Mouse (Mus musculus) embryonic facial prominence, embryonic 12.5 days (tissue): Measurements from ENCODE around the gene Slc25a36. TPM values are rescaled to one million over a fixed set of nuclear protein-coding genes. Genes with fewer than 3 reads are reported as not detected.

Source experiments
- ATAC-seq: fragments of 200-750 bp; cut with Nextera tagmentation; 2 replicates; pipeline ENCODE4 v1.8.0; 2017; ENCODE audit not compliant: insufficient number of reproducible peaks, insufficient read depth, low FRiP score, low TSS enrichment
- H3K27ac ChIP-seq: fragments of 300-500 bp; sonication (generic); 2 replicates; pipeline ENCODE4 v1.5.1; 2016; ENCODE audit warnings: mild to moderate bottlenecking
- H3K27me3 ChIP-seq: fragments of 300-500 bp; sonication (generic); 2 replicates; pipeline ENCODE4 v1.6.1; 2016; ENCODE audit warnings: mild to moderate bottlenecking, moderate library complexity
- H3K36me3 ChIP-seq: fragments of 300-500 bp; sonication (generic); 2 replicates; pipeline ENCODE4 v1.6.1; 2016; ENCODE audit warnings: mild to moderate bottlenecking
- H3K4me1 ChIP-seq: fragments of 300-500 bp; sonication (generic); 2 replicates; pipeline ENCODE4 v1.6.1; 2016
- H3K4me2 ChIP-seq: fragments of 300-500 bp; sonication (generic); replicated peaks from 2 replicates; pipeline ENCODE4 v1.6.1; 2016; ENCODE audit warnings: mild to moderate bottlenecking, moderate library complexity
- H3K4me3 ChIP-seq: fragments of 300-500 bp; sonication (generic); 2 replicates; pipeline ENCODE4 v1.5.1; 2016; ENCODE audit warnings: mild to moderate bottlenecking
- H3K9ac ChIP-seq: fragments of 300-500 bp; sonication (generic); 2 replicates; pipeline ENCODE4 v1.6.1; 2016; ENCODE audit warnings: mild to moderate bottlenecking, moderate library complexity
- H3K9me3 ChIP-seq: fragments of 300-500 bp; sonication (generic); 2 replicates; pipeline ENCODE4 v1.6.1; 2016; ENCODE audit warnings: mild to moderate bottlenecking, moderate library complexity
- WGBS: fragments of 180-500 bp; shearing (Covaris S2); methylation state at CpG from one replicate; pipeline ENCODE4 v1.1.7; 2016; 5-methylcytosine and 5-hydroxymethylcytosine counted together
- polyA plus RNA-seq: library from polyadenylated mRNA; unstranded; fragments of >200 nt; fragmentation: Nextera tagmentation; extraction: Ambion mirVana; gene quantifications from 2 replicates; pipeline ENCODE4 v1.2.1, GENCODE M21; 2016

Gene Slc25a36
- polyA plus RNA-seq, 1 experiment from 2014 or later: 108 TPM

DNA sequence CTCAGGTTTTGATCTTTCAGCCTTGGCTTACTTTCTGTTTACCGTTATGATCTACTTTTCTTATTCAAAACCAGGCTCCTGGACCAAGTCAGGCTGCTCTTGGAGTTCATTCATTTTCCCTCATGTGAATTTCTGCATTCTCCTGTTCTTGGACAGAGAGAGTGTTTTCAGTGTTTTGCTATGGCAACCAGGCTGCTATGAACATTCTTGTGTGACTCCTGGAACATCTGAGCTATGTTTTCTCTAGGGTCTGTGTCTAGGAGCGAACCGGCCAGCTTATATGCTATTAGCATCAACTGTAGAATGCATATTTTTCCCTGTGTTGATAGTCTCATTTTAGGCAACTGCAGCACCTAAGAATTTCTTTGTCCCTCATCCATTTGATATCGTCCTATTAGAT, 45.1 kb downstream of the Slc25a36 start:
- Histone ChIP-seq H3K4me3 (no peak overlapping the region), H3K9ac (no peak overlapping the region), H3K36me3 (no peaks in the 10 kb centered on the region), H3K27me3 (no peaks in the 10 kb centered on the region), H3K9me3 (no peaks in the 10 kb centered on the region), H3K4me1 (no peaks in the 10 kb centered on the region), H3K27ac (no peak overlapping the region), H3K4me2 (no peak overlapping the region)
- no peak for ATAC-seq
- 73% methylated on average over 4 of the region's 4 CpGs for WGBS

DNA sequence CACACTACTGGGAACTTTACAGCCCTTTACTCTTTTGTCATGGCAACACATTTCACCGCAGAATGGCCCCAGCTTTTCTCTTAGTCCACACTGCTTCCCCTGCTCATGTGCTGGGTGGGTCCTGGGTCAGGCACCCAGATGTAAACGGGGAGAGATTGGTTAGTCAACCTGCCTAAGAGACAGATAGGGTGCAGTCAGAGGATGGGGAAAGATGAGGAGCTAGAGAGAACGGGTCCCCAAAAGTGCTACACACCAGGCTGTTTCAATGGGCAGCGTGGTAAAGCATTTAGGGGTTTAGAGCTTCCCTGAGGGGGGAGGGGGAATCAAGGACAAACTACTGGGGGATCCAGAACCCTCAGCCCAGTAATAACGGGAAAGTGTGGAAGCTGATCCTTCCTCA, 45.7 kb downstream of the Slc25a36 start:
- H3K36me3 ChIP-seq: no peaks in the 10 kb centered on the region
- ATAC-seq: no peak
- no peaks in the 10 kb centered on the region for H3K27me3 ChIP-seq
- H3K4me1 ChIP-seq: no peaks in the 10 kb centered on the region
- WGBS: 71% methylated on average over 5 of the region's 5 CpGs
- H3K27ac ChIP-seq: no peak overlapping the region
- no peak overlapping the region for H3K9ac ChIP-seq
- no peak overlapping the region for H3K4me3 ChIP-seq
- no peak overlapping the region for H3K4me2 ChIP-seq
- no peaks in the 10 kb centered on the region for H3K9me3 ChIP-seq

DNA sequence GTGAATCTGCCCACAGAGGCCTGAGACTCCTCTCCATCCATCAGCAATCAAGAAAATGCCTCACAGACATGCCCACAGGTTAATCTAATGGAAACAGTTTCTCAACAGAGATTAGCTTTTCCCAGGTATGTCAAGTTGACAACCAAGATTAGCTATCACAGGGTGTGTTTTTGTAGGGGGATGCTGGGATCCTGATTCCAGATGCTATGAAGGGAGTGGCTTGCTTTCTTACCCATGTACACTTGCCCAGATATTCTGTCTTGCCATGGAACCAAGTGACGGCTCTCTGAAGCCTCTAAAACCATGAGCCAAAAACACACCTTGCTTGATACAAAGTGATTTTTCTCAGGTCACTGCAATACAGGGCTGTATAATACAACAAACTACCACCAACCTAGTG, 46.8 kb downstream of the Slc25a36 start:
- no peaks in the 10 kb centered on the region for H3K4me1 ChIP-seq
- 94% methylated on average over 1 of the region's 1 CpGs for WGBS
- H3K9me3 ChIP-seq: no peaks in the 10 kb centered on the region
- no peak for ATAC-seq
- no peak overlapping the region for H3K4me3 ChIP-seq
- no peak overlapping the region for H3K4me2 ChIP-seq
- no peak overlapping the region for H3K9ac ChIP-seq
- no peaks in the 10 kb centered on the region for H3K36me3 ChIP-seq
- no peak overlapping the region for H3K27ac ChIP-seq
- H3K27me3 ChIP-seq: no peaks in the 10 kb centered on the region

DNA sequence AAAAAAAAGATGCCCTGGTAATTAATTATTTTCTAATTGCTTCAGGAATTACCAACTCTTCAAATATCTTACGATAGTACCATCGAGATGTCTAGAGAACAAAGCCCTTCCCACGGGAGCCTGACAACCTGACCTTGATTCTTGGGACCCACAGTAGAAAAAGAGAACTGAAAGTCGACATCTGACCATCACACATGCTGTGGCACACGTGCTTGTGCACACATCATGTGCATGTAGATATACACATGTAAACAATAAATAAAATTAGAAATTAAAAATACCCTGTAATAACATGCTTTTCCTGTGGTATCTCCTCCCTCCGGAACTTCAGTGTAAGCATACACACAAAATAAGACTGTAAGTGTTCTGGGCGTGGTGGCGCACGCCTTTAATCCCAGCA, 49.3 kb downstream of the Slc25a36 start:
- no peaks in the 10 kb centered on the region for H3K36me3 ChIP-seq
- WGBS: 96% methylated on average over 9 of the region's 9 CpGs
- H3K4me2 ChIP-seq: no peak overlapping the region
- peaks cover 3% of the 10 kb centered on the region for H3K4me1 ChIP-seq
- no peak for ATAC-seq
- H3K27me3 ChIP-seq: no peaks in the 10 kb centered on the region
- no peaks in the 10 kb centered on the region for H3K9me3 ChIP-seq
- H3K9ac ChIP-seq: no peak overlapping the region
- H3K27ac ChIP-seq: no peak overlapping the region
- H3K4me3 ChIP-seq: no peak overlapping the region

DNA sequence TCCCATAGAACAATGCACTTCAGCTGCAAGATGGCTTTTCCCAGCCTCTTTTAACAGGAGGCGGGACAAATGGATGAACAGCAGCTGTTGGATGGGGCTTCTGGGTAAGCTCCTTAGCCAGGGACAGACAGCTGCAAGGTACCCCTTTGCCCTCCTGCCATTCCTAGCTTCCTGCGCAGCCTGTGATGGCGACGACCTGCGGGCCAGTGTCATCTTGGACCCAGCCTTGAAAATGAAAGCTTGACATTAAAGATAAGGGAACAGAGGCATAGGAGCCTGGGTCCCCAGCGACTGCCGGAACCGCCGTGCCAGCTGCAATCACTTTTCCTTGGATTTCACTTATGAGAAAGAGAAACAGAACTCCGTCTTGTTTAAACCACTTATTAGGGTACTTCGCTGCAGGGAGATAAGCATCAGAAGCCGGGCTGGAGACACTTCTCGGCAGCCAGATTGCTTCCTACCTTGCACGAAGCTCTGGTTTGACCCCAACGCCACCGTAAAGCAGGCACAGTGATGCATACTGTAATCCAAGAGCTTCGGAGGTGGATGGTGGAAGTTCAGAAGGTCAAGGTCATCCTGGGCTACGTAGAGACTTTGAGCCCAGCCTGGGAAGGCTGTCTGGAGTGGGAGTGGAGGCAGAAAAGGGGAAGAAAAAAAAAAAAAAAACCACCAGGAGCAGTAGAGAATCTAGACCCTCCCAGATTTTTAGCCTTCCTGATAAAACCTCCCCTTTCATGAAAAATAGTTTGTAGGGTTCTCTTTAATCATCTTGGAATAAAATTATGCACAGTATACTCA, 54.2 kb downstream of the Slc25a36 start:
- H3K27ac ChIP-seq: peak overlapping the region; percentile 46; the same call in 1 of the 2 replicates
- no peaks in the 10 kb centered on the region for H3K36me3 ChIP-seq
- H3K4me3 ChIP-seq: 0 out of 2 replicates have a peak overlapping the region, but pooled peaks have one; percentile 5
- H3K9ac ChIP-seq: no peak overlapping the region
- no peak for ATAC-seq
- peak overlapping the region; percentile 43 for H3K4me2 ChIP-seq
- H3K9me3 ChIP-seq: no peaks in the 10 kb centered on the region
- peaks cover 13% of the 10 kb centered on the region for H3K4me1 ChIP-seq
- H3K27me3 ChIP-seq: no peaks in the 10 kb centered on the region
- WGBS: 26% methylated on average over 18 of the region's 18 CpGs

DNA sequence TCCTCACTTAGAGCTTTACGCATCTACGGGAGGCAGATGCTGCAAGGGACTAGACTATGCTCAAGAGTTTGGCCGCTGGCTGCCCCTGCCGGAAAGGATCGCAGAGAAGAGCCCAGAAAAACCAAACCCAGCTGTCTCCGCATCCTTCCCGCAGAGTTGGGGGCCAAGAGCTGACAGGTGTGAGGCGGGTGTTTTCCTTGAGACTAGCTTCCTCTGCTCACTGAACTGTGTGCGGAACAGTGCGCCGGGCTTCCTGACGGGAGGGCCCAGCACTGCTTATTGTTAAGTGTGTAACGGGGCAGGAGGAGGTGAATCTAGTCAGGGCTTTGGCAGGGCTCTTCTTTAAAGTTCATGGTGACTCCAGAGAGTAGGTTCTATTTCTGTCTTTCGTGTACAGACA, 55.1 kb downstream of the Slc25a36 start:
- Histone ChIP-seq H3K9ac (no peak overlapping the region), H3K27ac (peak overlapping the region; percentile 46; the same call in 1 of the 2 replicates), H3K4me1 (peaks cover 18% of the 10 kb centered on the region), H3K4me2 (no peak overlapping the region), H3K9me3 (no peaks in the 10 kb centered on the region), H3K4me3 (no peak overlapping the region), H3K36me3 (no peaks in the 10 kb centered on the region), H3K27me3 (no peaks in the 10 kb centered on the region)
- peak; percentile 24; the same call in 1 of the 2 replicates for ATAC-seq
- WGBS: 56% methylated on average over 14 of the region's 14 CpGs

DNA sequence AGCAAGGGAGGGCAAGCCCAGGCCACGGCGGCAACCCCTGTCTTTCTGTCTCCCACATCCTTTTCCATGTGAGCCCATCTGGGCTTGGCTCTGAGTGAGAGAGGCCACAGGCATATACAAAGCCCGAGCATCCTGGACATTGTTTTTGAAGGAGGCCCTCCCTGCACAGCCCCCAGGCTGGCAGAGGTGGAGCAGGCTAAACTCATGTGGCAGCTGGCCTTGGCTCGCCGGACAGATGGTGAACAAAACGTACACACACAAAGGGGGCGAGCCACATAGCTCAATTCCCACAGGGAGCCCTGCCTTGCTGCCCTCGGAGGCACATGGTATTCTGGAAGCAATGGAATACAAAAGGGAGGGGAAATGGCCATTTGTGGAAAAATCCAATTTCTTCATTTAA, 59.8 kb downstream of the Slc25a36 start:
- Histone ChIP-seq H3K27me3 (no peaks in the 10 kb centered on the region), H3K9ac (no peak overlapping the region), H3K4me3 (no peak overlapping the region), H3K4me1 (peaks cover 11% of the 10 kb centered on the region), H3K36me3 (no peaks in the 10 kb centered on the region), H3K27ac (no peak overlapping the region; the same call in 1 of the 2 replicates), H3K9me3 (no peaks in the 10 kb centered on the region; the same call in 1 of the 2 replicates), H3K4me2 (no peak overlapping the region)
- peak; percentile 54; the same call in 1 of the 2 replicates for ATAC-seq
- WGBS: 23% methylated on average over 8 of the region's 8 CpGs

DNA sequence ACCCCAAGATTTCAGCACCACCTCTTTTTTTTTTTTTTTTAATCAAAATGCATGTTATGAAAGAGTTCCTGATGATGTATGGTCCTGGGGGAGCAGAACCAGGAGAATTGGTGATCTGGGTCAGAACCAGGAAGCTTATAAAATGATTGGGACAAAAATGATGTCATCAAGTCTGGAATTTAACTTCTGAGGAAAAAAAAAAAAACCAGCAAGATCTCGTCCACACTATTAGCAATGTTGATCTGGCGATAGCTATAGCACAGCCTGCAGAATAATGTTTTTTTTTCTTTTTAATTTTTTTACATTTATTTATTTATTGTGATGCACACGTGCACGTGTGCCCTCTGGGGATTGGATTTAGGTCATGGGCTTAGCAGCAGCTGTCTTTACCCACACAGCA, 64.7 kb downstream of the Slc25a36 start:
- WGBS: 87% methylated on average over 4 of the region's 4 CpGs
- ATAC-seq: no peak
- Histone ChIP-seq H3K4me2 (no peak overlapping the region), H3K4me1 (peaks cover 4% of the 10 kb centered on the region), H3K36me3 (no peaks in the 10 kb centered on the region), H3K27me3 (no peaks in the 10 kb centered on the region), H3K9me3 (no peaks in the 10 kb centered on the region; the same call in 1 of the 2 replicates), H3K4me3 (no peak overlapping the region), H3K9ac (no peak overlapping the region), H3K27ac (no peak overlapping the region)

DNA sequence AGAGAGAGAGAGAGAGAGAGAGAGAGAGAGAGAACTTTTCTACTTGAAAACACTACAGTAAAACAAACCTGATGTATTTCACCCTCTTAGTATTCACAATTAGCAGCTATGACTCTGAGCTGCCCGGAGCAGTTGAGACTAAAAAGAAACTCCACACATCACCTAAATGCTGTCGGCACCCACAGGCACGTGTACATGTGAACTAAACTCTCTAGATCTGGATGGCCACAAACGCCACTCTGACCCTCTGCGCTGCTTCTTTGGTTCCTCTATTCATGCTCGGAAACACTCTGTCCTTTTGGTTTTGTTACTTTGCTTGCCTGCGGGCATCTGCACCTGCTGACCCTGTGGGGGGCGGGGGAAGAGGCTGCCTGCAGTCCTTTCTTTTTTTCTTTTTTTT, 69.3 kb downstream of the Slc25a36 start:
- Histone ChIP-seq H3K4me3 (no peak overlapping the region), H3K27me3 (no peaks in the 10 kb centered on the region), H3K4me1 (no peaks in the 10 kb centered on the region), H3K9ac (no peak overlapping the region), H3K36me3 (no peaks in the 10 kb centered on the region), H3K27ac (no peak overlapping the region), H3K4me2 (no peak overlapping the region), H3K9me3 (no peaks in the 10 kb centered on the region)
- no peak for ATAC-seq
- WGBS: 73% methylated on average over 8 of the region's 8 CpGs

DNA sequence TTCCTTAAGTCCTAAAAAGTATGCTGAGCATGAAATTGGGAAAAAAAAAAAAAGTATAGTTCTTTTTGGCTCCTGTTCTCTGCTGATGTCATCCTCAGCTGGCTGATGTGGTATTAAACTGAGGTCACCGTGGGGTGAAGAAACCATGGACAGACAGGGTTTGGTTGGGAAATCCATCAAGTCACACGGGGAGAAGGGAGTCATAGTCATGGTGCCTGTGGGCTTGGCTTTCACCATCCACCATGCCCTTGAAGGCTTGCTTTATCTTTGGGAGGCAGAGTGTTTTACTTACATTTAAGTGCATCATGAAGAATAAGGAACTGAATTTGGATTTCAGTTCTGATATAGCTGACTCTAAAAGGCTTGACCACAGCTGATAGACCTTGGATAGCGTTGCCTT, 72.9 kb downstream of the Slc25a36 start:
- H3K4me1 ChIP-seq: no peaks in the 10 kb centered on the region
- no peak overlapping the region for H3K9ac ChIP-seq
- H3K27me3 ChIP-seq: no peaks in the 10 kb centered on the region
- no peak for ATAC-seq
- no peaks in the 10 kb centered on the region for H3K36me3 ChIP-seq
- no peak overlapping the region for H3K4me3 ChIP-seq
- 89% methylated on average over 3 of the region's 3 CpGs for WGBS
- no peak overlapping the region for H3K27ac ChIP-seq
- no peak overlapping the region for H3K4me2 ChIP-seq
- no peaks in the 10 kb centered on the region for H3K9me3 ChIP-seq

DNA sequence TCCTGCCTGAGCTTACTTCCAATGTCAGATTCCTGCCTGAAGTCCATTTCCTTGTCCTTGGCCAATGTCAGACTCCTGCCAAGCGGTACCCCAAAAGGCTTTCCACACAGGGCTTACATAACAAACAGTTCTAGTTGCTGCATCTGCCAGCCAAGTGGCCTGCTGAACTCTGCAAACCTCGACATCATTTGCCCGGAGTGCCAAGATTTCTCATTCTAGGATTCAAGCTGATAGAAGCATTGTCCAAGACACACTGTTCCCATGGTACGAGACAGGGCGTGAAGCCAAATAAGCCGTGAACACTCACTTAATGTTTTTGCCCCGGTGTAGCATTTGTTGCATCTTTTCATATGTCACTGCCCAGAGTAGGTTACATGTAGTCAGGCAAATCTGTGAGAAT, 74.3 kb downstream of the Slc25a36 start:
- H3K4me3 ChIP-seq: no peak overlapping the region
- H3K4me1 ChIP-seq: no peaks in the 10 kb centered on the region
- no peaks in the 10 kb centered on the region for H3K36me3 ChIP-seq
- H3K9ac ChIP-seq: no peak overlapping the region
- H3K4me2 ChIP-seq: no peak overlapping the region
- 90% methylated on average over 7 of the region's 7 CpGs for WGBS
- H3K27me3 ChIP-seq: no peaks in the 10 kb centered on the region
- ATAC-seq: no peak
- H3K9me3 ChIP-seq: no peaks in the 10 kb centered on the region
- H3K27ac ChIP-seq: no peak overlapping the region

DNA sequence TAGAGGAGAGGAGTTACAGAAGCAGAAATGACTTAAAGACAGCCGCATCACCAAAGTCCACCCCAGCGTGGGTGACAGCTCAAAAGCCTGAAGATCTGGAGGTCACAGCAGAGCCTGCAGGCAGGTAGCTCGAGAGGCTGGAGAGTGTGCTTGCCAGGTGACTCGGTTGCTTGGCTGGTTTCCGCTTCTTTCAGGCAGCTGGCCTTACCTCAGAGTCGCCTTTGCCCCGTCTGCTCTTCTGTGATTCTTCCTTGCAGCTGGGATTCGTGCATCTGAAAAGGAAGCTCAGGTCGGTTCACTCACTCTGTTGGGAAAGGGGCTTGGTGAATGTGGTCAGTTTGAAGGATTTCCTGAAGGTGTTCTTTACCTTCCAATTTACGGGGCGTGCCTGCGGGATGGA, 83.6 kb downstream of the Slc25a36 start:
- no peaks in the 10 kb centered on the region for H3K27me3 ChIP-seq
- H3K4me2 ChIP-seq: no peak overlapping the region
- H3K27ac ChIP-seq: no peak overlapping the region
- 76% methylated on average over 12 of the region's 12 CpGs for WGBS
- no peaks in the 10 kb centered on the region for H3K4me1 ChIP-seq
- no peak for ATAC-seq
- no peaks in the 10 kb centered on the region for H3K36me3 ChIP-seq
- no peak overlapping the region for H3K9ac ChIP-seq
- no peak overlapping the region for H3K4me3 ChIP-seq
- H3K9me3 ChIP-seq: no peaks in the 10 kb centered on the region
